Mouse (Mus musculus): ENCODE measurements around the gene 2410002F23Rik.

GRCm38 (mm10) chr7:44249248-44249647 lies 2.7 kb downstream of the 2410002F23Rik start:
- TF ChIP-seq MYOD1 (IDR thresholded peaks at IDR 0.05; ENCODE audit: control insufficient read depth in 1 of 3, insufficient read length in 2 of 3, low read depth in 2 of 3) (no peak), MAX (IDR thresholded peaks at IDR 0.05; ENCODE audit: low read depth) (no peak)

Data from myocyte (in vitro differentiated cells).